Mouse (Mus musculus): ENCODE measurements around the gene Polr2c. TPM values are rescaled to one million over a fixed set of nuclear protein-coding genes. Genes with fewer than 3 reads are reported as not detected.

The Polr2c gene
- polyA plus RNA-seq, 1 experiment from 2014 or later: 128 TPM

DNA sequence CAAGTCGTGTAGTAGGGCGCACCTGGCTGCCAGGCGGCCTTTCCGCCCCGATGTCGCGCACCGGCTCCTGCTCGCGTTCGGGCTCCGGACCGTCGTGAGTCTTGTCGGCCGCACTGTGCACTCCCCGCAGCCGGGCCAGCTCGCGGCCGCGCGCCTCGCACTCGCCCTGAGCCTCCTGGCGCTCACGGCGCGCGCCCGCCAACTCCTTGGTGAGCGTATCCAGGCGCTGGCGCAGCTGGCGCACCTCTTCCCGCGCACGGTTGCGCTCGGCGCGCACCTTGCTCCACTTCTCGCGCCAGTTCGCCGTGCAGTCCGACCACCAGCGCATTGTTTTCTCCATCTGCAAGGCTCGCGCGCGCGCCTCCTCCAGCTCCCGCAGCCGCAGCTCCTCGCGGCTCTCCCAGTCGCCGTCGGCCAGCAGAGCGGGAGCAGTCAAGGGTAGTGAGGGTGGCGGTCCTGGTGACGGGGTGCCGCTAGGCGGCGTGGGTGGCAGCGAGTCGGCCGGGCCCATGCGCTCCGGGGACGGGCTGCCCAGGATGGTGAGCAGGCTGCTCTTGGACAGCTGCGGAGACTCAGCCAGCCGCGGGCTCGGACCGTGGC lies 55.9 kb downstream of the Polr2c start:
- peak; percentile 26; the same call in 1 of the 2 replicates for ATAC-seq (ENCODE audit: insufficient read depth, low FRiP score)
- peak overlapping the region; percentile 38 for H3K4me3 ChIP-seq (replicated peaks; ENCODE audit: low read length)
- H3K36me3 ChIP-seq (ENCODE audit: control insufficient read depth, insufficient read depth, low read length): 0 out of 2 replicates have a peak, but pooled peaks cover 6% of the 10 kb centered on the region
- whole genome bisulfite sequencing: 22% methylated on average over 77 of the region's 77 CpGs
- H3K4me2 ChIP-seq (ENCODE audit: low read depth, low read length): peak overlapping the region; percentile 60
- H3K27me3 ChIP-seq (ENCODE audit: control insufficient read depth, insufficient read depth, low read length): no peaks in the 10 kb centered on the region
- H3K9ac ChIP-seq (ENCODE audit: low read length): peak overlapping the region; percentile 47; the same call in 1 of the 2 replicates
- peaks cover 40% of the 10 kb centered on the region for H3K4me1 ChIP-seq (ENCODE audit: control insufficient read depth, insufficient read depth, low read length)
- H3K27ac ChIP-seq (ENCODE audit: low read length): no peak overlapping the region
- H3K9me3 ChIP-seq (replicated peaks; ENCODE audit: control insufficient read depth, low read length): no peaks in the 10 kb centered on the region

DNA sequence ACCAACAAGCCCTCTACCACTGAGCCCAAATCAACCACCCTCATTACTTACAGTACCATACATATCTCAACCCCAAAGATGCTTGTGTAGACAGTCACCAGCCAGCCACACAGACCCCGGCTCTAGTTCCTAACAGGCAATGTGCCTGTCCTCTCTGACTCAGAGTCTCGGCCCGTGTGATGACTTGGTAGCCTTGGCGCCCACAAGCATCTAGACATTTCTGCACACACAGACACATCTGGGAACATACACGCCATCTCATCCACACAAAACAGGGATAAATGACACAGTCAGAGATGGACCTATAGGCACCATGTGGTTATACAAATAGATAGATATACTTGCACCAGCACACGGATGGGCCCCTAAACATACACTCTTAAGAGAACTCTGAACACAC lies 57.0 kb downstream of the Polr2c start:
- peaks cover 46% of the 10 kb centered on the region for H3K4me1 ChIP-seq (ENCODE audit: control insufficient read depth, insufficient read depth, low read length)
- ATAC-seq (ENCODE audit: insufficient read depth, low FRiP score): no peak
- H3K9ac ChIP-seq (ENCODE audit: low read length): no peak overlapping the region
- H3K36me3 ChIP-seq (ENCODE audit: control insufficient read depth, insufficient read depth, low read length): 0 out of 2 replicates have a peak, but pooled peaks cover 6% of the 10 kb centered on the region
- H3K9me3 ChIP-seq (replicated peaks; ENCODE audit: control insufficient read depth, low read length): no peaks in the 10 kb centered on the region
- no peak overlapping the region for H3K27ac ChIP-seq (ENCODE audit: low read length)
- no peaks in the 10 kb centered on the region for H3K27me3 ChIP-seq (ENCODE audit: control insufficient read depth, insufficient read depth, low read length)
- H3K4me3 ChIP-seq (replicated peaks; ENCODE audit: low read length): no peak overlapping the region
- 74% methylated on average over 6 of the region's 6 CpGs for WGBS
- 0 out of 2 replicates have a peak overlapping the region, but pooled peaks have one; percentile 19 for H3K4me2 ChIP-seq (ENCODE audit: low read depth, low read length)

DNA sequence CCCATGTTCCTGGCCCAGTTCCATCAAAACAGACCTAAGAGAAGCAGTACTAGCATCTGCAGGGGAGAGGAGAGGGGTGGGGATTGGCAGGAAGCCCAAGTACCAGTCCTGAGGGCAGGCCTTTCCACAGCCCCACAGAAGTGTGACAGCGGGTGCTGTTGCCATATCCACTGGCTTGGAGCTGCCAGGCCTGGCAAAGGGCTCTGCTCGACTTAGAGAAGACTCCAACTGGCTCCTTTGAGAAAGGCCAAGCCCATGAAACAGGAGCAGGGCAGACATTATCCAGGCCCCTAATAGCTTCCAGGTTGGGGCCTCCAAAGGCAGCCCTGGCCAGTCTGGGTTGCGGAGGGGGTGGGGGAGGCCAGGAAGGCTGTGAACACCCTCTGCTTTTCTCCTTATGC lies 57.5 kb downstream of the Polr2c start:
- Histone ChIP-seq H3K27me3 (ENCODE audit: control insufficient read depth, insufficient read depth, low read length) (no peaks in the 10 kb centered on the region), H3K4me2 (ENCODE audit: low read depth, low read length) (peak overlapping the region; percentile 19; the same call in 1 of the 2 replicates), H3K36me3 (ENCODE audit: control insufficient read depth, insufficient read depth, low read length) (0 out of 2 replicates have a peak, but pooled peaks cover 6% of the 10 kb centered on the region), H3K9ac (ENCODE audit: low read length) (no peak overlapping the region; the same call in 1 of the 2 replicates), H3K4me1 (ENCODE audit: control insufficient read depth, insufficient read depth, low read length) (peaks cover 46% of the 10 kb centered on the region), H3K4me3 (replicated peaks; ENCODE audit: low read length) (no peak overlapping the region), H3K27ac (ENCODE audit: low read length) (no peak overlapping the region), H3K9me3 (replicated peaks; ENCODE audit: control insufficient read depth, low read length) (no peaks in the 10 kb centered on the region)
- WGBS: 33% methylated on average over 3 of the region's 3 CpGs
- ATAC-seq (ENCODE audit: insufficient read depth, low FRiP score): peak; percentile 35; the same call in 1 of the 2 replicates

DNA sequence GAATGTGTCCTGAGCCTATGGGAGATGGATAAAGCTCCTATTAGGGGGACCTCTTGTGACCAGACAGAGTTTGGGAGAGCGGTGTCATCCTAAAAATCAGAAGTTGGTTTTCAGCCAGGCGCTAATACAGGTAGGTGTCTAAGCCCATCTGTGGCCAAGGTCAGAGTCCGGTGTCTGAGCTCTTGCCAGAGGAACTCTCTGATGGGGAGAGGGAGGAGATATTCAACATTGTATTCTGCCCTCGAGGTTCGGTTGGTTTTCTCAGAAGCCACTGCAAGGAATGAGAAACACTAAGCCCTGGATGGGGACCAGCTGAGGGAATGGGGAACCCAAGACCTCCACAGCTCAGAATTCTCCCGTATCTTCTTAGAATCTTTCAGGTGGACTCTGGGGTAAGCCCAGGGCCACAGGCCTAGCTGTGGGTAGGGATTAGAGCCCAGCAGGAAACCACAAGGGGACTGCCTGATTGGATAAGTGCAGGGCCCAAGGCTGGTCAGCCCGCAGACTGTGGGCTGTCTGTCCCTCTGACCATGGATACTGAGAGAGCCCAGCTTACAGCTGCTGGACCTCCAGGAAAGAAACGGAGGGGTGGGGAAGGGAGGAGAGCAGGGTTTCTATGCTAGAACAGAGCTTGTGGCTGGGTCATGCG lies 59.2 kb downstream of the Polr2c start:
- 42% methylated on average over 9 of the region's 9 CpGs for WGBS
- no peak for ATAC-seq (ENCODE audit: insufficient read depth, low FRiP score)
- Histone ChIP-seq H3K9me3 (replicated peaks; ENCODE audit: control insufficient read depth, low read length) (no peaks in the 10 kb centered on the region), H3K27ac (ENCODE audit: low read length) (peak overlapping the region; percentile 0; the same call in 1 of the 2 replicates), H3K36me3 (ENCODE audit: control insufficient read depth, insufficient read depth, low read length) (0 out of 2 replicates have a peak, but pooled peaks cover 6% of the 10 kb centered on the region), H3K4me1 (ENCODE audit: control insufficient read depth, insufficient read depth, low read length) (peaks cover 46% of the 10 kb centered on the region), H3K27me3 (ENCODE audit: control insufficient read depth, insufficient read depth, low read length) (no peaks in the 10 kb centered on the region), H3K4me2 (ENCODE audit: low read depth, low read length) (peak overlapping the region; percentile 82), H3K9ac (ENCODE audit: low read length) (peak overlapping the region; percentile 91), H3K4me3 (replicated peaks; ENCODE audit: low read length) (peak overlapping the region; percentile 66)

DNA sequence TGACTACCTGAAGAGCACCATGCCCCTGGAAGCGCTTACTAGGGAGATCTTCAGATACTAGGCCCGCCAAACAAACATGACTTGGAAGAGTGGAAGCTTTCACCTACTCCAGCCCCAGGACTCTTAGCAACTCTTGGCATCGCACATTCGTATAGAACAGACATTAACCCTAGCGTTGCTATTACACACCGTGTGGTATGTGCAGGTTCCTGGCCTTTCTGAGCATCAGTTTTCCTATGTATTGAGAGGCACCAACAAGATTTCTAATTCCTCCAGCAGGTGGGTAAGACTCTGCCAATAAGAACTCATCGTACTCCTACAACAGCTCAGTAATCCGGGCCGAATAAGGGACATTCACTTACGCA lies 59.7 kb downstream of the Polr2c start:
- Histone ChIP-seq H3K27ac (ENCODE audit: low read length) (peak overlapping the region; percentile 54; the same call in 1 of the 2 replicates), H3K36me3 (ENCODE audit: control insufficient read depth, insufficient read depth, low read length) (0 out of 2 replicates have a peak, but pooled peaks cover 6% of the 10 kb centered on the region), H3K4me3 (replicated peaks; ENCODE audit: low read length) (peak overlapping the region; percentile 66), H3K9ac (ENCODE audit: low read length) (peak overlapping the region; percentile 91), H3K4me2 (ENCODE audit: low read depth, low read length) (peak overlapping the region; percentile 82), H3K4me1 (ENCODE audit: control insufficient read depth, insufficient read depth, low read length) (peaks cover 46% of the 10 kb centered on the region), H3K27me3 (ENCODE audit: control insufficient read depth, insufficient read depth, low read length) (no peaks in the 10 kb centered on the region), H3K9me3 (replicated peaks; ENCODE audit: control insufficient read depth, low read length) (no peaks in the 10 kb centered on the region)
- WGBS: 7% methylated on average over 10 of the region's 10 CpGs
- ATAC-seq (ENCODE audit: insufficient read depth, low FRiP score): 0 out of 2 replicates have a peak, but pooled peaks have one; percentile 6

DNA sequence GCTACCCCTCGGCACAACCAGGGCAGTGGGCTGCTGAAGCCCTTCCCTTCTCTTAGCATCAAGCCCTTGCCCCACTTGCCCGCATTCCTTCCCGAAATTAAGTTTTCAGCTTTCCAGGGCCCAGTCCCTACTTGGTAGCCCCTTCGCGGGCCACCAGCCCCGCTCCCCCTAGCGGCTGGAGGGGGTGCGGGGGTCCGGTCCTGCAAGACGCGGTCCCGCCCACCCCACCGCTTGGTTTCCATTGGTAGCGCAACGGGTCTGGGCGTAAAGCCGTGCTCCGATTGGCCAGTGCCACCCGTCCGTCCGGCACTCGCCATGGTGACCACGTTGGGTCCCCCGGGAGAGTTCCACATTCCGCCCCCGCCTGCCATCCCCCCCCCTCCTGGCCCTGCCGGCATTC lies 60.1 kb downstream of the Polr2c start:
- ATAC-seq (ENCODE audit: insufficient read depth, low FRiP score): peak; percentile 92
- under 1% methylated on average over 27 of the region's 27 CpGs for WGBS
- no peaks in the 10 kb centered on the region for H3K27me3 ChIP-seq (ENCODE audit: control insufficient read depth, insufficient read depth, low read length)
- H3K9me3 ChIP-seq (replicated peaks; ENCODE audit: control insufficient read depth, low read length): no peaks in the 10 kb centered on the region
- H3K27ac ChIP-seq (ENCODE audit: low read length): peak overlapping the region; percentile 81
- H3K4me1 ChIP-seq (ENCODE audit: control insufficient read depth, insufficient read depth, low read length): peaks cover 47% of the 10 kb centered on the region
- peak overlapping the region; percentile 91 for H3K9ac ChIP-seq (ENCODE audit: low read length)
- 0 out of 2 replicates have a peak, but pooled peaks cover 6% of the 10 kb centered on the region for H3K36me3 ChIP-seq (ENCODE audit: control insufficient read depth, insufficient read depth, low read length)
- H3K4me2 ChIP-seq (ENCODE audit: low read depth, low read length): peak overlapping the region; percentile 82
- peak overlapping the region; percentile 66 for H3K4me3 ChIP-seq (replicated peaks; ENCODE audit: low read length)

DNA sequence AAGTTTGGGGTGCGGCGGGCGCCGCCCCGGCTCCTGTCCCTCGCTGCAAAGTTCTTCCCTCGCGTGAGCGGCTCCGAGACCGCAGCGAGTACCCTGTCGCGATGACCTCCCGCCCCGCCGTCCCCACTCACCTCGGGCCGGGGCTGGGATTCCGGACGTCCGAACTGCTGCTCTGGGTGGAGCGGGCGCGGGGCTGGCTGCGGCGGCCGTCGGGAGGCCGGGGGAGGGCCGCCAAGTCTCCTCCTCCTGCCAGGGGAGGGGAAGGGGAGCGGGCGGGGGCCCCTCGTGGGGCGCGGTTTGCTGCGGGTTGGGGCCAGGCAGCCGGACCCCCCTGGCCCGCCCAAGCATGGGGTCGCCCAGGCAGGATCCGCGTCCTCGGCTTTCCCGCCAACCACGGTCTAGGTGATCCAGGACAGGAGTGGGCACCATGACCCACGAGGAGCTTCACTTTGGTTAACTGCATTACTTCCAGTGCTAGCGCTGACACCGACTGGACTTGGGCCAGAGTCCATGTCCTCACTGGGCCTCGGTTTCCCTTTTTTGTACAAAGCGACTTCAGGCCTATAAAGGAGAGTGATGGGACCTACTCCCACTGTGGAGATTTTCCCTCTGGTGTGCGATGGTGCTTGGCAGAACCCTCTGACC lies 60.7 kb downstream of the Polr2c start, which contains the start of gene Ccdc102a:
TSS of gene Ccdc102a (minus strand) at position 248 of the 645 bp plus-strand sequence.
- Histone ChIP-seq H3K27me3 (ENCODE audit: control insufficient read depth, insufficient read depth, low read length) (no peaks in the 10 kb centered on the region), H3K27ac (ENCODE audit: low read length) (peak within 1 kb of the TSS; percentile 81), H3K4me2 (ENCODE audit: low read depth, low read length) (peak within 1 kb of the TSS; percentile 82), H3K4me3 (replicated peaks; ENCODE audit: low read length) (peak within 1 kb of the TSS; percentile 66), H3K9me3 (replicated peaks; ENCODE audit: control insufficient read depth, low read length) (no peaks in the 10 kb centered on the region), H3K36me3 (ENCODE audit: control insufficient read depth, insufficient read depth, low read length) (0 out of 2 replicates have a peak, but pooled peaks cover under 1% of the 10 kb centered on the region), H3K4me1 (ENCODE audit: control insufficient read depth, insufficient read depth, low read length) (peaks cover 52% of the 10 kb centered on the region), H3K9ac (ENCODE audit: low read length) (peak within 1 kb of the TSS; percentile 91)
- 3% methylated on average over 48 of the region's 51 CpGs for WGBS
- peak; percentile 71 for ATAC-seq (ENCODE audit: insufficient read depth, low FRiP score)

DNA sequence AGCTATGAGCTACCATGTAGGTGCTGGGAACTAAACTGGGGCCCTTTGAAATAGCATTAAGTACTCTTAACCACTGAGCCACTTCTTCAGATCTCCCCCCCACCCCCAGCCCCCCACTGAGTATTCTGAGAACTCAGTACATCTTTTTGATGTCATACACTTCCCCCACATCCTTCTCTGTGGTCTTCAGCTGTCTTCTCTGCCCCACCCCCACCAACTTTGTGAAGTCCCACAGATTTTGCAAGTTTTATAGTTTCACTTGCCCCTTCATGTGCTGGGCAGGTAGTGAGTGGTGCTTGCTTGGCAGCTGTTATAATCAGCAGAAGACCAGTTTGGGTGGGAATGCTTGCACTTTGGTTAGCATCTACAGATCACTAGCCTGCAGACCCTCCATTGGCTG lies 62.0 kb downstream of the Polr2c start:
- H3K27me3 ChIP-seq (ENCODE audit: control insufficient read depth, insufficient read depth, low read length): no peaks in the 10 kb centered on the region
- H3K4me3 ChIP-seq (replicated peaks; ENCODE audit: low read length): no peak overlapping the region
- no peak overlapping the region for H3K4me2 ChIP-seq (ENCODE audit: low read depth, low read length)
- H3K36me3 ChIP-seq (ENCODE audit: control insufficient read depth, insufficient read depth, low read length): no peaks in the 10 kb centered on the region
- no peak for ATAC-seq (ENCODE audit: insufficient read depth, low FRiP score)
- no peak overlapping the region; the same call in 1 of the 2 replicates for H3K27ac ChIP-seq (ENCODE audit: low read length)
- H3K9me3 ChIP-seq (replicated peaks; ENCODE audit: control insufficient read depth, low read length): no peaks in the 10 kb centered on the region
- peaks cover 43% of the 10 kb centered on the region for H3K4me1 ChIP-seq (ENCODE audit: control insufficient read depth, insufficient read depth, low read length)
- H3K9ac ChIP-seq (ENCODE audit: low read length): no peak overlapping the region

Measured in stomach, embryonic 16.5 days (tissue).